Mouse (Mus musculus) left cerebral cortex, postnatal 14 days (tissue): ENCODE results near the gene Gabpb1. TPM values are rescaled to one million over a fixed set of nuclear protein-coding genes. Genes with fewer than 3 reads are reported as not detected.
A peak's percentile ranks its signal among the peaks of the same experiment; 100 is the strongest.
"Not testable (repeated sequence)": the region's sequence is repeated elsewhere in the genome, so short reads cannot be mapped to it uniquely, and the experiment has no call there.

Source experiments
- DNase-seq, 2 experiments: peaks; one replicate each; pipeline ENCODE4 v3.0.0; 2021 to 2022; ENCODE audit warnings: low spot score in 2 of 2, mixed read lengths in 1 of 2
- intact Hi-C: fragments of 180-260 bp; cut with DNase I; formaldehyde crosslinking; loops from one replicate; pipeline ENCODE4 v1.15.1; 2025
- total RNA-seq, 2 experiments: library from RNA; stranded (reverse); gene quantifications; 2 replicates each; pipeline ENCODE4 v1.2.3; 2021

Gene Gabpb1
- total RNA-seq, 2 experiments from 2014 or later, result 20.1 to 21.4 TPM

DNA sequence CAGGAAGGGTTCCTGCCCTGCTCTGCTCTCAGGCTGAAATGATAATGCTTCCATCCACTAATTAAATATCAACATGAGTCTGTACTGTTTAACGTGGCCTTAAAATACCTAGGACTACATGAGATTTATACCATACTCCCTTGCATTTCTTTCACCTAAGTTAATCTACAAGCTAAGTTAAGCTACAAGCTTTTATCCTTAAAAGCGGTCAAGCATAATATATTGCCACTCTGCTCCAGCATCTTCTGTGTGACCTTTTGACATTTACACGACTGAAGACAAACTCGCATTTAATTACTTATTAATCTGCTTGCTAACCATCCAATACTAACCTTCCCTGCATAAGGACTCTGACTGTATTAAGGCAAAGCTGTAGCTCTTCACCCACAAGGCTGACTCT, 23.2 kb downstream of the Gabpb1 start:
- intact Hi-C loops, result no loop called here
- DNase-seq, result no peak

DNA sequence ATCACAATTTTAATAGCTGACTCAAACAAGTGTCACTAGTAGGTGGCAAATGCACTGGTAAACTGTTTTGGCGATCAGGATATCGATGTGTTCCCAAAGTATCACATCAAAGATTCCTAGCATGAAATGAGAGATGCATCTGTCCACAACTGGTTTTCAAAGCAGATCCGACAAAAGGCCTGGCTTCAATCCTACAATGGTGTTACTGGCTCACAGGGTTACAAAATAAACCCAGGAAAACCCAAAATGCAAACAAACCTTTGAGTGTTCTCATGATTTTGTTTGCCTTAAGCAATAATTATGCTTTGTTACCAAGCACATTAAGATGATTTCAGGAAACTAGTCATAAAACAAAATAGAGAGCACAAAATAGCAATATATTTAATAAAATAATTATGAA, 28.4 kb downstream of the Gabpb1 start:
- intact Hi-C loops, result loop anchor here (5.0 kb wide), 1 partner anchor 50 kb away; no protein-coding TSS in a partner anchor
- DNase-seq, result no peak

DNA sequence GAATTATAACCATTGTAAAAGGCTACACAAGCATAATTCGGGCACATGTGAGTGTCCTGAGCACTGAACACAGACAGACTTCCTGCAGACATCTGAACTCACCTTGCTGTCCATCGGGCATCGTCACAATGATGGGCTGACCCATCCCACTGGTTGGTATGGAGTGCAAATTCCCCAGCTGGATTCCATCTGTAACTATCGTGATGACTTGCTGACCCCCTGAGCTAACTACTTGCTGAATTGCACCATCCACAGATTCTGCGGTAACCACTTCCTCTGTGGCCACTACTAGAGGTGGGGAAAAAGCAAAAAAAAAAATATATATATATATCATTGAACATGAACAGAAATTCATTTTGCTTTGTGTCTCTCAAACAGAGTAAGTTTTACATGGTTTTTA, 29.7 kb downstream of the Gabpb1 start:
- intact Hi-C loops, result loop anchor here (5.0 kb wide), 1 partner anchor 49 kb away; no protein-coding TSS in a partner anchor
- DNase-seq, result no peak

DNA sequence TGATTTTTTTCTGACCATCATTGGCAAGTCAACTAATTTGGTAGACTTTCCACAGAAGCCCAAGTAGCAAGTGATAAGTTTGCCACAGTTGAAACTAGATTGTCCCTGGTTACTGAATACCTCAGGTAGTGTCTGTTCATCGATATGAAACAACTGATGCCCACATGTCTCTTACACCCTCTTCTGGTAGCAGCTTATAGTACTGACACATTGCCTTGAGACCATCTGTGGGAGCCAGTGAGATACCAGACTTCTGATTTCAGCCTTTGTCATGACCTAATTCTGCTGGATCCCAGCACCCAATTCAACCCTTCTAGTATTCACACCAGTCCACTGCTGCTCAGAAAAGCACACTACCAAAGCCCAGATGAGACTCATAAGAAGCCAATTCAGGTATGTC, 31.4 kb downstream of the Gabpb1 start:
- intact Hi-C loops, result loop anchor here (5.0 kb wide), 1 partner anchor 47 kb away; no protein-coding TSS in a partner anchor
- DNase-seq, result no peak

DNA sequence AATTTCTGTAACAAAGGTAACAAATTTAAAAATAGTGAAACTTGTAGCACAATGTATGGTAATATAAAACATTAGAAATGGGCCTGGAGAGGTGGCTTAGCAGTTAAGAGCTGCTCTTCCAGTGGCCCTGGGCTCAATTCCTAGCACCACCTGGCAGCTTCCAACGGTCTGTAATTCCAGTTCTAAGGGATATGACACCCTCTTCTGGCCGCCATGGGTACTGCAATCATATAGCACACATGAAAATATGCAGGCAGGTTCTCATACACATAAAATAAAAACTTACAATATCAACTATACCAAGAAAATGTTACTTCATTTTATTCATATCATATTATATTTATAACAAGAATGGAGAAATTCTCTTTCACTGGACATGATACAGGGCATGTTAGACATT, 35.8 kb downstream of the Gabpb1 start:
- intact Hi-C loops, result no loop called here
- DNase-seq, result no peak

DNA sequence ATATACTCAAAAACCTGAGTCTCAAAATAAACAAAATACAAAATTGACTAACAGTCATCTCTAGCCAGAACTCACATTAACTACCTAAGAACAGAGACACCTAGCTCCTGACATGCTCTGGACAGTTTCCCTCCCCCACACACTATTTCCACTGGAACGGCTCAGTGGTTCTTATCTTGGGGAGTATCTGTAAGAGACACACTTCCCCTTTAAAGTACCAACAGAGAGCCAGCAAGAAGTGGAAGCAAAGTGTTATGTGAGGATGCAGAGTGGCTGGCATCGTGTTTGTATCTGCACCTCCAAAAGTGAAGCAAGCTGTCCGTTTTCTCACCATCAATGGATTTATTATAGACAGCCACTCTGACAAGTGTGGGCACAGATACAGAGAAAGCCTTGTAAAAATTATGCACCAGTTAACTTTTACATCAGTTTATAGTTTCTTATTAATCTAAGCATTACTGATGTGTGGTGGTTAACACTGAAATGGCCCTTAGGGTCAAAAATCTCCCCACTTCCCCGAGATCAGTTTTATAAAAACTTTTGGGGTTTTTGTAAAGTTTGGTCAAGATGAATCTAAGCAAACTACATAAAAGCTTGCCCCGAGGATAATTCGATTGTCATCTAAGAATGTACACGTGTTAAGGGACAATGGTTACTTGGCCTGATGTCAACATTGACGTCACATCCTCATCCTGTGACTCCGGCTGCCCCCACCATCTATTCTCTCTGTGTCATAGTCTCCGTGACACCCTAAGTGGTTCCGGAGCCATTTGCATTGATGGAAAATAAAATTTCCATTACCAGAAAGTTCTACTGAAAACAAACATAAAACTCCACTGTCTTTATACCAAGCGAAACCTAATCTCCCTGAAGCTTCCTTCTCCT, 40.0 kb downstream of the Gabpb1 start:
- no peak for DNase-seq
- intact Hi-C loops, result no loop called here

DNA sequence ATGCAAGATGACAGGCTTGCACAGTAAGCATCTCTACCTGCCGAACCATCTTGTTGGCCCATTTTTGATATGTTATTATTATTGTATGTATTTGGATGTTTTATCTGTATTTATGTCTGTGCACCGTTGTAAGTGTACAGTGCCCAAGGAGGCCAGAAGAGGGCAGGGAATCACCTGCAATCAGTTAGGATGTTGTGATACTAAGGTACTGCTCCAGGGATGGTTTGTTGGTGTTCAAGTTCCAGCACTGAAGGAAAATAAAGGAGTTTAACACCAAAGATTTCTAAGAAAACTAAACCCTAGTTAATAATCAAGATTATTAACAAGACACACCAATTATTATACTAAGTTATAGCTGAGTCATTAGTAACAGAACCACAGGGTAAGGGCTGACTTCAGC, 43.0 kb downstream of the Gabpb1 start:
- no peak for DNase-seq
- intact Hi-C loops, result no loop called here

DNA sequence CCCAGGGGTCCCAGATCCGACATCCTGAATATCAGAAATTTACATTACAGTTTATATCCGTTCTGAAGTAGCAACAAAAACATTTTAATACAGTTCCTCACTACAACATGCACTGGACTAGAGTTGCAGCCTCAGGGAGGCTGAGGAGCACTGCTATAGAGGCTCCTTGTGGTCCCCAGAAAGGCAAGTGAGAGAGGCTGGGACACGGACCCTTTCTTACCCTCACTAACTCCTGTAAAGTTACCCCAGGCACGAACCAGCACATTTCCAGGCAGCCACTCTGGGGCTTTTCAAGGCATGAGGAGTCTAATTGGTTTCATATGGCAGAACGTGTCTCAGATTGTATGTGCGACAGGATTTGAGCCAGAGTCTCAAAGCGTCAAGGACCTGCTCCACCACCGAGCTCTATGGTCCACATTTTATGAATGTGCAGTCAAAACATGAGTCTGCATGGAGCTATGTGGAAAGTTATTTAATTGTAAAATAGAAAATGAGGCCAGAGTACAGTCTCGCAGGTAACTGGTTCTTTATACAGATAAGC, 47.6 kb downstream of the Gabpb1 start:
- DNase-seq, result no peak
- intact Hi-C loops, result no loop called here

DNA sequence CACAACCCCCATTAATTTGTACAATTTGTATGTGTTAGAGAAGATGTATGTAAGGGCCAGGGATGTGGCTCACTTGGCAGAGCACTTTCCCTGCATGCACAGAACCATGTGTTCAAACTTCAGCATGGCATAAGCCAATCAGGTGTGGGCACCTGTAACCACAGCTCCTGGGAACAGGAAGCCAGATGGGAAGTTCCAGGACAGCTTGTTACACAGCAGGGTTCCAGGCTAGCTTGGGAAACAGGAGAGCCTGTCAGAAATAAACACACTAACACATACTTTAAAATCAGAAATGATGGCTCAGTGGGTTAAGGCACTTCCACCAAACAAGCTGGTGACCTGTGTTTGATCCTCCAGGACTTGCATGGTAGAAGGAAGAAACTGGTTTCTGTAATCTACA, 53.0 kb downstream of the Gabpb1 start:
- no peak for DNase-seq
- intact Hi-C loops, result no loop called here

DNA sequence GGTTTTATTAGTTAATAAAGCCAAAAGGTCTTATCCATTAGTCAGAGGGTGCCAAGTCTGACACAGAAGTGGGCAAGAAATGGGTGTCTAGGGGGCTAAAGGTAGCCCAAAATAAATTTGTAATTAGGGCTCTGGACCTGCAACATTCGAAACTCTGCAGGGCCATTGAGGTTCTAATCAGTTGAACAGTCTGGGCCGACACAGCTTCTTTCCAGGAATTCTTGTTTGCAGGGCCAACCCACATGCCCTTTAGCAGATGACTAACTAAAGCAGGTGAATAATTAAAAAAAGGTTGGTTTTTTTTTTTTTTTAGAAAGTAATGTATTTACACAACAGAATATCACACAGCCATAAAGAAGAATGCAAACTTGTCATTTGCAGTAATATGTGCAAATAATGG, 53.7 kb downstream of the Gabpb1 start:
- intact Hi-C loops, result no loop called here
- DNase-seq, result no peak

DNA sequence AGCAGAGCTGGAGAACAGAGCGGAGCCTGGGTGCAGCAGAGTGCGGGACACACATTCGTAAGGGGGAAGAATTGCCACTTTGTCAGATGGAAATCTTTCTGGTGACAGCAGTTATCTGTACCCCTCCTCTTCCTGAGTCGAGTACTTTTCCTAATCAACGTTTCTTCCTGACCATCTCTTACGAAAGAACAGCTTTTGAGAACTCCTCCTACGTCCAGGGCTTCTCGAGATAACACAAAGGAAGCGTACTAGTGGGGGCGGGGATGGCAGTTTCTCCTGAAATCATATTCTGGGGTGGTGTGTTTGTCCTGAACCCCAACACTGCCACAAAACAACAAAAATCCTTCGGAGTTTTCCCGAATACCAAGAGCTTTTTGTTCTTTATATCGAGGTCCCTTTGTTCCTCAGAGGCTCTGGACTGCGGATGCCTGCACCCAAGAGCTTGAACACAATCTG, 56.9 kb downstream of the Gabpb1 start, which contains the start of gene Hdc:
Hdc (minus strand) TSS at position 51 of the 456 bp plus-strand sequence.
- intact Hi-C loops, result no loop called here
- DNase-seq, result no peak

DNA sequence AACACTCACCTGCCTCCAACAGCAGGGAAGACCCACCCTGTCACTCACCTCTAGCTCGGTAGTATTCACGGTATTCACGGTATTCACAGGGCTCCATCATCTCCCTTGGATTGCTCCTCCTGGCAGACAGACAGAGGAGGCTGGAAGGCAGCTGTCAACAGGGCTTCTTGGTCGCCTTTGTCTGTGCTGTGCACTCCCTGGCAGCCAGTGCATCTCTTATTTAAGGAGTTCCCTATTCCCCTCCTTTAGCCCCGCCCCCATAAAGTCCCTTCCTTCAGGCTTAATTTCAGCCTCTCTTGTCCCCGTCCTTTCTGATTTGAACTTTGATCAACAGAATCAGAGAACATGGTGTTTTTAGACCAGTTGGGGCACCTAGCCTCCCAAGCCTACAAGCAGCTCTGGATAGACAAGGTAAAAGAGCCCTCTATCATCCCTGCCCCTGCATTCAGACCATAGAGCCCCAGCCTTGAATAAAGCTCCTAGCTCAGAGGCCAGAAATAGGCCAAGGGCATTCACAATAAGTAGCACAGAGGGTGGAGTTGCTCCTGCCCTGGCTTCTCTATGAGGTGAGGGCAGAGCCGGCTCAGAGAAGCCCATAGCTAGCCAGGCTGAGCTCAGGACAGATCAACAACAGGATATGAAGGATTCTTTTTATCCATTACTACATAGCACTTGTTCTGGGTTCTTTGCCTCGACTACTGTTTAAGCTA, 57.5 kb downstream of the Gabpb1 start:
- intact Hi-C loops, result no loop called here
- no peak for DNase-seq

DNA sequence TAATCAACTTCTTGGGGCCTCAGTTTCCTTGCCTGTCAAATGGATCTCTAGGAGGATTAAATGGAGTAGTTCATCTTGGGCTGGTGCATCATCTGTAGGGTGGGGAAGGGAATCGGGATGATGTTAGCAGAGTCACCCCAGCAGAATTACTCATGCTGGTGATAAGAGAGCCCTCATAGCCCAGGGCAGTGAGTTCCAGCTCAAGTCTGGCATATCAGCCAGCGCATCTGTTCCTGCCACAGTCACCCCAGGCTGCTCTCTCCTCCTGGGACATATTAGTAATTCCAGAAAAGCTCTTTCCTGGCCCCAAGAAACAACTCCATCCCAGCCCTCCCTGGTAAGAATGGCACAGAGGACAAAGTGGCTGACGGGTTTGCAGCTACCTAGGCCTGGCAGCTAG, 60.8 kb downstream of the Gabpb1 start:
- DNase-seq, result no peak
- intact Hi-C loops, result no loop called here

DNA sequence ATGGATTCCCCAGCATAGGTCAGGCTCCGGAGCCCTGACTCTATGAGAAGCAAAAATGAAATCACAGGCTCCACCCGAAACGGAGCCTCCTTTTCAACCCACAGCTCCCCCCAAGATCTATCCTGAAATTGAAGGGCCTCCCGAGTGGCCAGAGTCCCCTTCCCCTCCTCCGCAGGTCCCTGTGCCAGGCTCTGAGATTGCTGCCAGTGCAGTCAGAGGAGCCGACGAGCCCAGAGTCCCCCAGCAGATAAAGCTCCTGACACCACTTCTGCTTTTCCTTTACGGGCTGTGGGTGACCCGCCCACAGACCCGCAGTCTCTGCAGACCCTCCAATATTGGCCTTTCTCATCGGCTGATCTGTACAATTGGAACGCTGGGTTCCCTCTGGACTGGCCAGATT, 66.5 kb downstream of the Gabpb1 start:
- intact Hi-C loops, DNase-seq: not testable (repeated sequence)

DNA sequence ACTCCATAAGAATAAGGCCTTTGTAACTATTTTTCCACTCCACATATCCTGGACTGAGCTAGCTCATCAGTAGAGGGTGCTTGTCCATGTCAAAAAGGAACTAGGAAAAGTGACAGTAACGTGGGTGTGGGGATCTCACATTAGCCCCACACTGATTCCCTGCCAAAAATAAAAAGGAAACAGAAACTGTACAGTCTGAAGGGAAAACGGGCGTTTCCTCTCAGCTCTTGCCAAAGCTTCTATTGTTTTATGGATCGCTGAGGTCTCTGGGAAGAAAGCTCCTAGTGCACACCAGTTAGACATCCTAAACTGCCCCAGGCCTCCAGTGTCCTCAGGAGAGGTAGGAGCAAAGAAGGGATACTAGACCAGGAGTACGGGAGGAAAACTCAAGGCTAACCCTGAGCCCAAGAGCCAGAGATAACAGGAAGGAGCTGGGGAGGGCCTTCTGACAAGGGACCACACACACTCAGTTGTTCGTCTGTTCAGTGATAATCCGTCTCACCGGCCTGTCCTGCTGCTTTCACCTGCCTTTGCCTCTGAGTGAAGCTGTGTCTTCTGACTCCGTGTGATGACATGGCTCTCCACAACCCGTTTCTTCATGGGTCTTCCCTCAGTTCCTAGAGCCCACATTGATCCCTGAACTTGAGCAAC, 68.5 kb downstream of the Gabpb1 start:
- no peak for DNase-seq
- intact Hi-C loops, result no loop called here

DNA sequence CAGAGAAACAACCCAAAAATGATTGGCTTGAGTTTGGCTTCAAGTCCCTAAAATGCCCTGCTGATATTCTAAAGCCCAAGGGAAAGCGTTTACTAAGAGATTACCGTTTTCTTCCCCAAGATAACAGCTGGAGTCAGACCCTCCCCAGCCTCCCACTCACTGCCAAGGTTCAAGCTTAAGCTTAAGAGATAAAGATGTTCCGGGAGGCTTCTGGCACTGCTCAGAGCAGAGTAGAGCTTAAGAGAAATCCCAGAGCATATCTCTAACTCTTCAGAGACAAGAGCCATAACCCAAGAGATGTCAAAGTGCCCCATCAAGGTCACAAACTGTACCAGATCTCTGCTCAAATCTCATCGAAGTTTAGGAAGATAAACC, 69.5 kb downstream of the Gabpb1 start:
- intact Hi-C loops, result no loop called here
- no peak for DNase-seq

DNA sequence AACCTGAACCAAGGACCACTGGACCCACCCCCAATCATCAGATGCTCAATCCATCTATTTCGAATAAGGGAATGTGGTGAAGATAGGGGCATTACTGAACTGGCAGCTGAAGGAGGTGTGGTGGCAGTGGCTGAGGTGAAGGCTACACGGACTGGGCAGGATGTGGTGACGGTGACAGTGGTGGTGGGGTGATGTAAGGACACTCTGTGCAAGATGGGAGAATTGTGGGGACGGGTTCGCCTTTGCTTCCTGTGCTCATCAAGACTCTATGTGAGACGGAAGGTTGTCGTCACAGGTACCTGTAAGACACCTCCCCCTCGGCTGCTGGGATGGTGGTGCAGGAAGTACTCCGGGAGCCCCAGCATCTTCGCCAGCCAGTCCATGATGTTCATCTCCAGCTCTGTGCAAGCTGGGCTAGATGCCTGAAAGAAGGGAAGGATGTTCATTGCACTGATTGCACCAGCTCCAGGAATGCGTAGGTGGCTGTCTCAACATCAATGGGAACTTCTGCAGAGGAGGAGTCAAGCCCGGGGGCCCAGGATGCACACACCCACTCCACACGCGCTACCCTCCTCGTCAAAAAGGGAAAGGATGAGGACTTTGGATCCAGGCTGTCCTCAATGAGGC, 70.0 kb downstream of the Gabpb1 start:
- peak in 1 of 2 experiments; percentile 13 for DNase-seq
- intact Hi-C loops, result no loop called here

DNA sequence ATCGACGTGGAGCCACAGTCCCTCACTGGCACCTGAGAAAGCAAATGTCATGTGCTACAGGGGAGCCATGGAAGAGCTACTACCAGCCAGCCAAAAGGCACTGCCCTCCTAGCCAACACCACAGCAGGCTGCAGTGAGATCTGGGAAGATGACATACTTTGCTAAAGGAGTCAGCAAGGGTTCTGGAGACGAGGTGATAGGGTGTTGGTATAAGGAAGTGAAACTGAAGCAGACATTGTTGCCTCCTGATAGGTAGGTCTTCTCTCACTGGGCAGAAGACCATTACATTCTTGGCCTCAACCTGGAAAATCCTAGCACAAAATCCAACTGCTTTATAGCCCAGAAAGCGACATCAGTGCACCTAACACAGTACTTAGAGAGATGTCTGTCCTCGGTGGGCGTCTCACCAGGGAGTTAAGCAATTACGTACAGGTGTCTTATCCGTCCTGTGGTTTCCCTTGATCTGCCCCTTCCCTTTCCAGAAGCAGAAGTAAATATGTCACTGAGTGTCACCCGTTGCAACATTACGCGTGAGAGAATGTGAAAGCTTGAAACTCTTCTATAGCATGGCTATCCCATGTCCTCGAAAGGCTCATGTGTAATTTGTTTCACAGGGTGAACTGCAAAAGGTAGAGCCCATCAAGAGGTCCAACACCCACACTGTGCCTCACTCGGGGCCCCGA, 74.1 kb downstream of the Gabpb1 start:
- DNase-seq, result no peak
- intact Hi-C loops, result no loop called here

DNA sequence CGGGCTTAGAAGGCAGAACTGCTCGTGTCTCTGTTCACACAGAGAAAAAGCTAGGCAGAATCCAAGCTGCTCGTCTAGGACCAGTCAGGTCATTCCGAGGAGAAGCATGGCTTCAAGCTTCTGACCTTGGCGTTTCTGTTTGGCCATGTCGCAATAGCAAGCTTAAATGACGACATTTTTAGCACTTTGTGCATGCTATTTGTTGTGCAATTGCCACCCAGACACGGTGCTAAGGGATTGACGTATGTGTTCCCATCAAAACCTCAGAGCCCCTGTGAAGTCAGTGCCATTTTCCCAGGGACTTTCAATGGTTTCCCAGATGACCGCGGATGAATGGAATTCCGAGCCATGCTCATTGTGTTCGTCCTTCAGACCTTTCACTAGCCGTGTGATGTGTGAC, 75.6 kb downstream of the Gabpb1 start:
- intact Hi-C loops, result no loop called here

More for the DNA sequence above, 75.6 kb downstream of the Gabpb1 start:
- no peak for DNase-seq
